Mouse (Mus musculus) olfactory bulb, adult 2 months (tissue): ENCODE measurements around the gene Rxfp3.

Experiments
- CTCF ChIP-seq: fragments of 200-500 bp; IDR thresholded peaks from 2 replicates; pipeline ENCODE4 v1.5.1; 2012; ENCODE audit warnings: low read depth, mild to moderate bottlenecking, low read length, moderate library complexity; ENCODE audit not compliant: insufficient read depth
- POLR2A ChIP-seq: fragments of 200-500 bp; IDR thresholded peaks from 2 replicates; pipeline ENCODE4 v1.6.1; 2012; ENCODE audit warnings: mild to moderate bottlenecking, low read depth, low read length, moderate library complexity; ENCODE audit not compliant: insufficient read depth

GRCm38 (mm10) chr15:11004646-11005045 lies 33.1 kb downstream of the Rxfp3 start:
- TF ChIP-seq CTCF (no peak), POLR2A (no peak)
